Mouse (Mus musculus) forebrain, embryonic 12.5 days (tissue): ENCODE results near the gene Cadps2. TPM values are rescaled to one million over a fixed set of nuclear protein-coding genes. Genes with fewer than 3 reads are reported as not detected.

ENCODE experiments used
- ATAC-seq: fragments of 200-750 bp; cut with Nextera tagmentation; 2 replicates; pipeline ENCODE4 v1.8.0; 2017; ENCODE audit warnings: moderate TSS enrichment; ENCODE audit not compliant: low FRiP score
- H3K27ac ChIP-seq: fragments of 300-500 bp; sonication (generic); 2 replicates; pipeline ENCODE4 v1.5.1; 2016; ENCODE audit warnings: mild to moderate bottlenecking
- H3K27me3 ChIP-seq: fragments of 300-500 bp; sonication (generic); 2 replicates; pipeline ENCODE4 v1.6.1; 2016; ENCODE audit warnings: mild to moderate bottlenecking
- H3K36me3 ChIP-seq: fragments of 300-500 bp; sonication (generic); replicated peaks from 2 replicates; pipeline ENCODE4 v1.6.1; 2016; ENCODE audit warnings: mild to moderate bottlenecking
- H3K4me1 ChIP-seq: fragments of 300-500 bp; sonication (generic); 2 replicates; pipeline ENCODE4 v1.6.1; 2016
- H3K4me2 ChIP-seq: fragments of 300-500 bp; sonication (generic); 2 replicates; pipeline ENCODE4 v1.6.1; 2016; ENCODE audit warnings: mild to moderate bottlenecking, moderate library complexity
- H3K4me3 ChIP-seq: fragments of 300-500 bp; sonication (generic); replicated peaks from 2 replicates; pipeline ENCODE4 v1.5.1; 2016; ENCODE audit warnings: mild to moderate bottlenecking
- H3K9ac ChIP-seq: fragments of 300-500 bp; sonication (generic); 2 replicates; pipeline ENCODE4 v1.6.1; 2016; ENCODE audit warnings: mild to moderate bottlenecking
- H3K9me3 ChIP-seq: fragments of 300-500 bp; sonication (generic); 2 replicates; pipeline ENCODE4 v1.6.1; 2016
- WGBS: fragments of 180-500 bp; shearing (Covaris S2); methylation state at CpG from one replicate; pipeline ENCODE4 v1.1.7; 2016; 5-methylcytosine and 5-hydroxymethylcytosine counted together
- polyA plus RNA-seq: library from polyadenylated mRNA; unstranded; fragments of >200 nt; fragmentation: Nextera tagmentation; extraction: Ambion mirVana; gene quantifications from 2 replicates; pipeline ENCODE4 v1.2.1, GENCODE M21; 2016

The Cadps2 gene
- polyA plus RNA-seq, 1 experiment from 2014 or later, result 4.0 TPM

GRCm38 (mm10) chr6:23498611-23499010 is 340.6 kb downstream of the Cadps2 start:
- ATAC-seq, result no peak

DNA sequence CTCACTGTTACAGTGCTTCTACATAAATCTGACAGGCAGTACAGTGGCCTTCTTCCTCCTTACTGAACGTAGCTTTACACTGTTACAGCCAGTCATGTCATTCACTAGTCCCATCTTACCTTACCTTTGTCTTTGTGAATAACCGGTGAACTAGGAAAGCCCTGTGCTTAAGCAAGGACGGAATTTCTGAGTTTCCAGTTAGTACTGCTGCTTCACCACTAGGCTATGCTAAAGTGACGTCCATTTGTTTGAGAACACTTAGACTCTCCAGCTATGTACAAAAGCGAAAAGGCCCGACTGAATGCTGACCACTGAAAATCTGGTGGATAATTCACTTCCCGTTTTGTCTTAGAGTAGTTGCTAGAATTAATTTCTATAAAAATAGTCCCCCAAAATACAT is 347.4 kb downstream of the Cadps2 start:
- ATAC-seq, result peak; percentile 85
- Histone ChIP-seq H3K36me3 (no peaks in the 10 kb centered on the region), H3K27ac (no peak overlapping the region), H3K4me3 (no peak overlapping the region), H3K4me1 (no peaks in the 10 kb centered on the region), H3K27me3 (no peaks in the 10 kb centered on the region), H3K9ac (no peak overlapping the region), H3K4me2 (no peak overlapping the region), H3K9me3 (no peaks in the 10 kb centered on the region)
- WGBS, result 29% methylated on average over 7 of the region's 7 CpGs

More at GRCm38 (mm10) chr6:23498611-23499010, 340.6 kb downstream of the Cadps2 start:
- Histone ChIP-seq H3K4me3 (no peak overlapping the region), H3K4me2 (no peak overlapping the region), H3K27me3 (no peaks in the 10 kb centered on the region), H3K36me3 (no peaks in the 10 kb centered on the region), H3K9me3 (no peaks in the 10 kb centered on the region), H3K4me1 (peaks cover 5% of the 10 kb centered on the region; the same call in 1 of the 2 replicates), H3K9ac (no peak overlapping the region), H3K27ac (no peak overlapping the region)
- 56% methylated on average over 5 of the region's 5 CpGs for WGBS

DNA sequence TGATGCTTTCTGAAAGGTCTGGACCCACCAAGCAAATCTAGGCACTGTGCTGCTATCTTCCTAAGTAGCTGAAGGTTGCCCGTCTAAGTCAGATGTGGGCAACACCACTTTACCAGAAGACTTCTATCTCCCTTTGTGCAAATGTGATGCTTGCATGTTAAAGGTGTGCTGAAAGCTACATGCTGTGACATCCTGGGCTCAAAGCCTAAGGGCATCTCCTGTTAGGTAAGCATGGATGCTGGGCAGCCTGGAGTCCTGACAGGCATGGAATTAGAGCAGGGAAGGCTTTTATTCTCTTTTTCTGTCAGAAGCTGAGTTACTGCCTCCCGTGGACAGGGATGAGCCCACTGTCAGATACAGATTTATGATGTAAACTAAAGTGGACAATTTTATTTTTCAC is 348.8 kb downstream of the Cadps2 start:
- ATAC-seq, result no peak
- 85% methylated on average over 2 of the region's 2 CpGs for whole genome bisulfite sequencing
- Histone ChIP-seq H3K9me3 (no peaks in the 10 kb centered on the region), H3K4me2 (no peak overlapping the region), H3K4me3 (no peak overlapping the region), H3K27me3 (no peaks in the 10 kb centered on the region), H3K4me1 (no peaks in the 10 kb centered on the region), H3K9ac (no peak overlapping the region), H3K27ac (no peak overlapping the region), H3K36me3 (no peaks in the 10 kb centered on the region)

GRCm38 (mm10) chr6:23489046-23489445 is 350.2 kb downstream of the Cadps2 start:
- ATAC-seq, result no peak
- H3K36me3 ChIP-seq, result no peaks in the 10 kb centered on the region
- H3K4me3 ChIP-seq, result no peak overlapping the region
- no peak overlapping the region for H3K4me2 ChIP-seq
- WGBS, result 80% methylated on average over 2 of the region's 2 CpGs
- no peaks in the 10 kb centered on the region for H3K9me3 ChIP-seq
- H3K27ac ChIP-seq, result no peak overlapping the region
- H3K4me1 ChIP-seq, result no peaks in the 10 kb centered on the region
- H3K27me3 ChIP-seq, result no peaks in the 10 kb centered on the region
- no peak overlapping the region for H3K9ac ChIP-seq

DNA sequence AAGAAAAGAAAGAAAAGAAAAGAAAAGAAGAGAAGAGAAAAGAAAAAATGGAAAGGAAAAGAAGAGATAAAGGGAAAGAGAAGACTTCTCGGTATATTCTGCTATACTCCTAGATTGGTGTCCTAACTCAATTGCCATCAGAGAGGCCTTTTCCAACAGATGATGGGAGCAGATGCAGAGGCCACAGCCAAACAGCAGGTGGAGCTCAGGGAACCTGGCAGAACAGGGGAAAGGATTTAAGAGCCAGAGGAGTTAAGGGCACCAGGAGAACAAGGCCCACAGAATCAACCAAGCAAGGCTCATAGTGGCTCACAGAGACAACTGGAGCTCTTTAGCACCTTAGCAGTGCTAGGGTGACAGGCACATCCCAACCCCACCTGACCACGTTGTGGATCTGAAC is 366.5 kb downstream of the Cadps2 start:
- Histone ChIP-seq H3K4me2 (no peak overlapping the region), H3K36me3 (no peaks in the 10 kb centered on the region), H3K27ac (no peak overlapping the region), H3K4me1 (no peaks in the 10 kb centered on the region), H3K9me3 (no peaks in the 10 kb centered on the region), H3K27me3 (no peaks in the 10 kb centered on the region), H3K9ac (no peak overlapping the region), H3K4me3 (no peak overlapping the region)
- 65% methylated on average over 2 of the region's 2 CpGs for WGBS
- ATAC-seq, result 0 out of 2 replicates have a peak, but pooled peaks have one; percentile 30

- H3K4me3 ChIP-seq, result no peak overlapping the region
- no peak overlapping the region for H3K4me2 ChIP-seq
- 81% methylated on average over 2 of the region's 2 CpGs for WGBS
- no peaks in the 10 kb centered on the region for H3K27me3 ChIP-seq
- no peak for ATAC-seq
- no peaks in the 10 kb centered on the region for H3K4me1 ChIP-seq
- H3K9ac ChIP-seq, result no peak overlapping the region
- no peaks in the 10 kb centered on the region for H3K9me3 ChIP-seq
- H3K36me3 ChIP-seq, result no peaks in the 10 kb centered on the region
- no peak overlapping the region for H3K27ac ChIP-seq
Measured at GRCm38 (mm10) chr6:23471830-23472229, 367.4 kb downstream of the Cadps2 start.

DNA sequence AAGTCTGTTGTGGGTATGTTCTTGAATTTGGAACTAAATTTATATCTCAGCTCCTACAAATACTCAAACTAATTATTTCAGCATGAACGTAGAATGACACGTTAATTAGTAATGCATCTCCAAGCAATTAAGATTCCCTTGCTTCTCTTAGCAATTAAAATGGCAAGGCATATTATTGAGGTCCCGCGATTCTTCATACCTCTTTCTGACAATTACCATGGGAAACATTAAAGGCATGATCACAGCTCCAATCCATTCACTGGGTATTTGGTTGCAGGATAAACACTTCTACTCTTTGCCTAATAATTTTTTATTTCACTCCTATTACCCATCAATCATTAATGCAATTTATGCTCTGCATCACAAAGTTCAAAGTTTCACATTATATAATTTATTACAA is 371.3 kb downstream of the Cadps2 start:
- H3K4me1 ChIP-seq, result no peaks in the 10 kb centered on the region
- no peak overlapping the region for H3K4me2 ChIP-seq
- 49% methylated on average over 4 of the region's 4 CpGs for whole genome bisulfite sequencing
- no peak overlapping the region for H3K27ac ChIP-seq
- H3K27me3 ChIP-seq, result no peaks in the 10 kb centered on the region
- H3K9me3 ChIP-seq, result no peaks in the 10 kb centered on the region
- H3K4me3 ChIP-seq, result no peak overlapping the region
- no peak overlapping the region for H3K9ac ChIP-seq
- H3K36me3 ChIP-seq, result no peaks in the 10 kb centered on the region
- no peak; the same call in 1 of the 2 replicates for ATAC-seq

DNA sequence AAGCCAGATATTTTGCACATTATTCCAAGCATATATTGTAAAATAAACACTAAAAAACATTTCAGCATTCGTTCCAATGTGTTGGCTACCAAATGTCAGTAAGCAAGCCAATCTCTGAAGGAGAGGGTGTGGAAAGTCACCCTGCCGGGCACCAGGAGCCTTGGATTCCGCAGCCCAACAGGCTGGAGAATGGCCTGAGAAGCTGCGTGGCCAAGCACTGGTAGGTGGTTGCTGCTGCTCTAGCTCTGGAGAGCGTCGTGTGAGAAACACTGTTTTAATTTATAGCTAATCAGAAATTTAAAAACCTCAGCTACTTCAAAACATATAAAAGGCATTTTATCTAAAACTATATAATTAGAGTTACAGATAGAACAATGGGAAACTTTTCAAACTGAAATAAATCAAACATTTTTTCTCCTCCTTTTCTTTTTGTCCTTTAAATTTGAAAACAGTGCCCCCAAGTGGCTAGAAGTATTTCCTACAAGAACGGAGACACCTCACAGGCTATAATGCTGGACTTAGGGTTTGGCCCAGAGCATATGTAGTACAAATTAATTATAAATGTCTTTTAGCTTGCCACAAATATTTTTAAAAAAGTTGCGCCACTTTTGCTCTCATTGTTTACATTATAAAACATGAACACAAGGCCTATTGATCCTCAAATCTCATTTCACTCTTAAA is 376.5 kb downstream of the Cadps2 start:
- Histone ChIP-seq H3K36me3 (no peaks in the 10 kb centered on the region), H3K4me1 (no peaks in the 10 kb centered on the region), H3K27ac (no peak overlapping the region), H3K27me3 (peaks cover 10% of the 10 kb centered on the region), H3K4me2 (0 out of 2 replicates have a peak overlapping the region, but pooled peaks have one; percentile 15), H3K9ac (no peak overlapping the region), H3K4me3 (no peak overlapping the region), H3K9me3 (no peaks in the 10 kb centered on the region)
- WGBS, result 13% methylated on average over 8 of the region's 8 CpGs
- peak; percentile 59; the same call in 1 of the 2 replicates for ATAC-seq

GRCm38 (mm10) chr6:23457748-23458147 is 381.5 kb downstream of the Cadps2 start:
- Histone ChIP-seq H3K9ac (no peak overlapping the region), H3K27ac (no peak overlapping the region), H3K4me1 (no peaks in the 10 kb centered on the region), H3K9me3 (no peaks in the 10 kb centered on the region), H3K4me3 (no peak overlapping the region), H3K27me3 (peaks cover 14% of the 10 kb centered on the region), H3K4me2 (no peak overlapping the region), H3K36me3 (no peaks in the 10 kb centered on the region)
- peak; percentile 69; the same call in 1 of the 2 replicates for ATAC-seq
- 3% methylated on average over 5 of the region's 5 CpGs for WGBS

- no peaks in the 10 kb centered on the region for H3K9me3 ChIP-seq
- H3K27me3 ChIP-seq, result peaks cover 3% of the 10 kb centered on the region; the same call in 1 of the 2 replicates
- no peaks in the 10 kb centered on the region for H3K36me3 ChIP-seq
- ATAC-seq, result no peak
- 62% methylated on average over 5 of the region's 5 CpGs for WGBS
- peaks cover 7% of the 10 kb centered on the region; the same call in 1 of the 2 replicates for H3K4me1 ChIP-seq
- no peak overlapping the region for H3K4me2 ChIP-seq
- H3K4me3 ChIP-seq, result no peak overlapping the region
- H3K9ac ChIP-seq, result no peak overlapping the region
- H3K27ac ChIP-seq, result no peak overlapping the region
Measured at GRCm38 (mm10) chr6:23453907-23454306, 385.3 kb downstream of the Cadps2 start.

GRCm38 (mm10) chr6:23439897-23440296 is 399.3 kb downstream of the Cadps2 start:
- WGBS, result 75% methylated on average over 3 of the region's 3 CpGs
- no peak overlapping the region for H3K9ac ChIP-seq
- no peaks in the 10 kb centered on the region for H3K27me3 ChIP-seq
- ATAC-seq, result no peak
- no peak overlapping the region for H3K4me2 ChIP-seq
- H3K9me3 ChIP-seq, result no peaks in the 10 kb centered on the region
- H3K4me1 ChIP-seq, result no peaks in the 10 kb centered on the region
- no peak overlapping the region for H3K27ac ChIP-seq
- H3K36me3 ChIP-seq, result no peaks in the 10 kb centered on the region
- H3K4me3 ChIP-seq, result no peak overlapping the region

DNA sequence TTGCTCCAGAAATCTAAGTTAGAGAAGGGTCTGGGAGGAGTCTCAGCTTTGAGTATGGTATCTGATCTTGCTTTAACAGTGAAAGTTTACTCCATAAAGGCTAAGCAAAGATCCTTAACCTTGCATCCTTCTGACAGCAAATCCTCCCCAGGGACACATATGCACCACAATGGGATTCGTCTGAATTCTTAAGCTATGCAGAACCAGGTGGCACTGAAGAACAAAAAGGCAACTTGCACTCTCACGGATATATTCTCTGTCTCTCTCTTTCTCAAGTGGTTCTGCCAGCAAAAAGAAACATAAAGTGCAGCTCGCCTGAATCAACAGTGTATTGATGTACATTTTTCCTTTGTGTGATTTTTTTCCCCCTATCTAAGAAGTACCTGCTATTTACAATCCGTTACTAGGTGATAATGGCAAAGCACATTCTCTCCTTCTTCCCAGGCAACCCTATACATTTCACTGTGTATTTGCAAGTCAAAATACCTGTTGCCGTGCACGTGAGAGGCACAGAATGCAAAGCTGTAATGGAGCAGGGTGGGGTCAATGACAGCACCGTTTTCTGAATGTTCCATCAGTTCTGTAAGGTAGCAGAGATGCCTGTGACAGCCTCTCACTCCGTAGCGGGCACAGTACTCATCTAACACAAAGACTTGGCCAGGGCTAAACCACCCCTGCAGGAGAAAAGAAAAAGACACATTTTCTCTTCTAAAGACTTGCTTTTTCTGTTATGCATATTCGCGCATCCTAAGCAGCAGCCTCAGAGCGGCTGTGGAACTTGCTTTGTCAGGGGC is 428.8 kb downstream of the Cadps2 start:
- no peak for ATAC-seq
- H3K4me1 ChIP-seq, result peaks cover 9% of the 10 kb centered on the region
- H3K9ac ChIP-seq, result no peak overlapping the region
- no peaks in the 10 kb centered on the region for H3K9me3 ChIP-seq
- no peak overlapping the region for H3K4me3 ChIP-seq
- H3K27ac ChIP-seq, result no peak overlapping the region
- H3K4me2 ChIP-seq, result peak overlapping the region; percentile 39
- 4% methylated on average over 12 of the region's 12 CpGs for WGBS
- H3K36me3 ChIP-seq, result no peaks in the 10 kb centered on the region
- peaks cover 17% of the 10 kb centered on the region for H3K27me3 ChIP-seq
